Mouse (Mus musculus): ENCODE measurements at regions not wholly inside any gene's neighbourhood (a gene's known extent, or its start where the extent isn't known, plus 50 kb on each side); places are given as distances from the start of the nearest gene placed in this dataset.

GRCm38 (mm10) chr13:59972093-59972427, 149.1 kb upstream of the Tut7 start:
- TF ChIP-seq POLR2A (IDR thresholded peaks at IDR 0.05; ENCODE audit: extremely low read depth, insufficient read depth, low read length) (no peak), CTCF (IDR thresholded peaks at IDR 0.05; ENCODE audit: extremely low read depth, insufficient read depth, low read length) (no peak)

All from cortical plate, adult 2 months (tissue).